In the genomic region with DNA sequence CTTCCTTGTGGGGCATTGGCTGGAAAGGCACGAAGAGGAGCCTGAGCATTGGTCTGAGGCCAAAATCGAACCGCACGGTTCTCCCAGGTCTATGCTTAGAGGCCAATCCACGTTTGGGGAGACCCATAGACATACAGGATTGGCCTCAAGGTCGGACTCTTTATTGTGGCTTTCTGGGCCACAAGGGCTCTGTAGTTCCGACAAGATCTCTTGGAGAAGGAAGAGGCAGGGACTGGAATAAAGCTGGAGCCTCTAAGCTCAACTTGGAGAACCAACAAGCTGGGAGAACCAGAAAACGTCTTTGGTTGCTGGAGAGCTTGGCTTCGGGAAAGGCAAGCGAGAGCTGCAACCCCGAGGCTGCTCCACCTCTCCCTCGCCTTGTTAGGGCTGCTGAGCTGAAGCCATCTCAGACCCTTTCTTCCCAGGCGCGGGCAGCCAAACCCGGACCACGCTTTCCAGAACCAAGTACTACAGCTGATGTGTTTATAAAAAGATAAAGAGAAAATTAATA, we compare ENCODE assay signal across 10 mouse cellular contexts. TPM values are rescaled to one million over a fixed set of nuclear protein-coding genes. Genes with fewer than 3 reads are reported as not detected.
A peak's percentile ranks its signal among the peaks of the same experiment; 100 is the strongest.
DNase-seq lines count a peak whose midpoint lies in the region; ATAC-seq and TF ChIP-seq lines count a peak whose summit lies in the region.
"Had no signal": no experiment of that assay in that cellular context is flagged by ENCODE, and none has a peak within 500 bp of the region (broad histone marks: within the 10 kb centered on the region; RNA-seq: fewer than 3 reads in every experiment).

No protein-coding gene starts in this region.

- intact Hi-C loops in gastrocnemius, adult 2 months (cut with DNase I): no loop called here

- no peak for DNase-seq in gastrocnemius, adult 2 months
- DNase-seq in gastrocnemius, postnatal 10 days: no peak
- peak; percentile 35 for DNase-seq in R1 (ENCODE audit: low read depth, low spot score)
- DNase-seq in testis, postnatal 14 days (ENCODE audit: low spot score): no peak
- DNase-seq in gastrocnemius, postnatal 25 days: no peak
- no peak for DNase-seq in adrenal gland, adult 8-10 months

- peaks cover 100% of the 10 kb centered on the region for H3K27me3 ChIP-seq in forebrain, embryonic 13.5 days
- peaks cover 100% of the 10 kb centered on the region for H3K27me3 ChIP-seq in limb, embryonic 12.5 days

- no peak for TF ChIP-seq CTCF in gastrocnemius, adult 2 months (IDR thresholded peaks at IDR 0.05)

- H3K27ac ChIP-seq in gastrocnemius, adult 2 months: no peak overlapping the region
- peak overlapping the region; percentile 7; the same call in 1 of the 2 replicates for H3K27ac ChIP-seq in forebrain, embryonic 13.5 days
- no peak overlapping the region for H3K27ac ChIP-seq in limb, embryonic 12.5 days
- H3K27ac ChIP-seq: layer of hippocampus, adult 2 months had no signal

- peak overlapping the region; percentile 55 for H3K9ac ChIP-seq in forebrain, embryonic 13.5 days
- H3K9ac ChIP-seq in limb, embryonic 12.5 days (replicated peaks): no peak overlapping the region

- peak overlapping the region; percentile 70 for H3K4me2 ChIP-seq in forebrain, embryonic 13.5 days
- H3K4me2 ChIP-seq in limb, embryonic 12.5 days: no peak overlapping the region

- no peaks in the 10 kb centered on the region for H3K9me3 ChIP-seq in forebrain, embryonic 13.5 days (replicated peaks)
- H3K9me3 ChIP-seq in limb, embryonic 12.5 days: peaks cover 8% of the 10 kb centered on the region; the same call in 1 of the 2 replicates

- under 1% methylated on average over 16 of the region's 16 CpGs for WGBS in forebrain, embryonic 13.5 days
- 1% methylated on average over 16 of the region's 16 CpGs for WGBS in limb, embryonic 12.5 days

- H3K36me3 ChIP-seq in forebrain, embryonic 13.5 days (ENCODE audit: poor library complexity, severe bottlenecking): no peaks in the 10 kb centered on the region
- H3K36me3 ChIP-seq in limb, embryonic 12.5 days: no peaks in the 10 kb centered on the region

- peaks cover 39% of the 10 kb centered on the region for H3K4me1 ChIP-seq in forebrain, embryonic 13.5 days
- peaks cover 45% of the 10 kb centered on the region for H3K4me1 ChIP-seq in limb, embryonic 12.5 days (replicated peaks)

- H3K4me3 ChIP-seq in gastrocnemius, adult 2 months: peak overlapping the region; percentile 66; the same call in 1 of the 2 replicates
- peak overlapping the region; percentile 46 for H3K4me3 ChIP-seq in forebrain, embryonic 13.5 days
- peak overlapping the region; percentile 49; the same call in 1 of the 2 replicates for H3K4me3 ChIP-seq in limb, embryonic 12.5 days (replicated peaks)
- H3K4me3 ChIP-seq: layer of hippocampus, adult 2 months had no signal

- no peak for ATAC-seq in forebrain, embryonic 13.5 days
- ATAC-seq in limb, embryonic 12.5 days (ENCODE audit: insufficient number of reproducible peaks, insufficient read depth, low FRiP score, low TSS enrichment, low read depth): no peak

RNA-seq across cellular contexts. Expression of a gene that starts 2.0 kb away (rescaled TPM):
- not detected for total RNA-seq in gastrocnemius, adult 2 months (2021)
- total RNA-seq in gastrocnemius, postnatal 10 days (2021): not detected
- polyA plus RNA-seq in forebrain, embryonic 13.5 days (2015; fragmentation: Nextera tagmentation; extraction: Ambion mirVana): 7.6 and 8.2 TPM in 2 replicates
- polyA plus RNA-seq in limb, embryonic 12.5 days (2016; fragmentation: Nextera tagmentation; extraction: Ambion mirVana): 0.09 TPM in 1 of 2 replicates, not detected in the other
- total RNA-seq in gastrocnemius, postnatal 25 days (2021): not detected
- under 1 TPM in 1 of 4 experiments, not detected in 3; 0.52 TPM for total RNA-seq in adrenal gland, adult 8-10 months (2022)
- polyA plus RNA-seq: C2C12 had no signal

RNA-seq across cellular contexts. Expression of a gene that starts 10.1 kb away (rescaled TPM):
- total RNA-seq in gastrocnemius, adult 2 months (2021): 10 to 100 TPM; 13.1 to 13.2 TPM
- 10 to 100 TPM; 13.0 to 15.7 TPM for total RNA-seq in gastrocnemius, postnatal 10 days (2021)
- polyA plus RNA-seq in forebrain, embryonic 13.5 days (2015; fragmentation: Nextera tagmentation; extraction: Ambion mirVana): 51.4 and 53.4 TPM in 2 replicates
- polyA plus RNA-seq in limb, embryonic 12.5 days (2016; fragmentation: Nextera tagmentation; extraction: Ambion mirVana): 46.7 and 54.5 TPM in 2 replicates
- 10 to 100 TPM; 11.1 to 12.2 TPM for total RNA-seq in gastrocnemius, postnatal 25 days (2021)
- total RNA-seq in adrenal gland, adult 8-10 months (2022): 10 to 100 TPM; 23.8 to 27.9 (median 24.0) TPM
